Mouse (Mus musculus) liver, adult (tissue): Measurements from ENCODE around the gene Lypd1.

ENCODE experiments used
- GATA4 ChIP-seq: IDR thresholded peaks from 2 replicates; pipeline ENCODE4 v1.6.1; 2014; ENCODE audit warnings: mild to moderate bottlenecking, low read length; ENCODE audit not compliant: insufficient replicate concordance

Lypd1 gene

DNA sequence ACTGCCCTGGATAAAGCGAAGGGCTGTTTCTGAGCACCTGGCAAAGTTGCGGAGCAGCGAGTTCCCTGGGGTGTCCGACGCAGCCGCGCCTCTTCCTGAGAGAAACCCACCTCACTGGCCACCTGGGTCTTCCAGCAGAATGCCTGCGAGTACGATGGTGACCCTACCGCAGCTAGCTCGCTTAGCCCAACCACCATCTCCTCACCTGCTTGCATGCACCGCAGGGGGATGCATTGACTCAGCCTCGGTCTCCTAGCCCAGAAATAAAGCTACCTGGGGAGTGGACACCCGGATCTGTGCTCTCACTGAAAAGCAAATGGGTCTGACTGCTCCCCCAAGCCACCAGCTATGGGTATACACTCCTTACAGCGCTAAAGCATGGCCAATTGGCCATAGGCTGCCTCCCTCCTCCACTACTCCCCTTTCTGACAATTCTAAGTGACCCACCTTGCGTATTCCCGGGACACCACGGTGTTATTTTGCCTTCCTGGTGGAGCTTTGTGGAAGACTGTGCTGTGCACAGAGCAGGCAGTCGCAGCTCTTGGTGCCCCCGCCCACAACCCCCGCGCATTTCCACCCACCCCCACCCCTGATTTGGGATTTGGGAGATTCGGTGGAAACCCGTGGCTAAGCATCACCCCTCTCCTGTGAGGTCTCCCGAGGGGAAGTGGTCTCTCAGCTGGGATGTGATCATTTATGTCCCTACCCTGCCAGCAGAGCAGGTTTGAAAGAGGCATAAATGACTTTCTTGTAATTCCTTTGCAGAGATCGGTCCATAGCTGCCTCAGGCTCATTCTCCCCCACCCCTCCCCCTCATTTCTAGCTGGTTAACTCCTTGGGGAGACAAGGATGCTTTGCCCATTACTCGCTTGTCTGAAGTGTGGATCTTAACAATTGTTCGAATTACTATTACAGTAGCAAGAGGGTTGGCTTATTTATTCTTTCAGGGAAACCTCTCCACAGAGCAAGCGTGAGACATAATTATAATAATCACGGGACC is at the start of gene Lypd1:
Gene Lypd1 (minus strand): TSS at position 501 of the 1,000 bp plus-strand sequence.
- TF ChIP-seq GATA4: no peak

GRCm38 (mm10) chr1:125951026-125951425 is 38.1 kb upstream of the Lypd1 start:
- TF ChIP-seq GATA4: no peak

- no peak for TF ChIP-seq GATA4
Observed at GRCm38 (mm10) chr1:125949076-125949475, 36.2 kb upstream of the Lypd1 start.

GRCm38 (mm10) chr1:125945136-125945535 is 32.2 kb upstream of the Lypd1 start:
- no peak for TF ChIP-seq GATA4

DNA sequence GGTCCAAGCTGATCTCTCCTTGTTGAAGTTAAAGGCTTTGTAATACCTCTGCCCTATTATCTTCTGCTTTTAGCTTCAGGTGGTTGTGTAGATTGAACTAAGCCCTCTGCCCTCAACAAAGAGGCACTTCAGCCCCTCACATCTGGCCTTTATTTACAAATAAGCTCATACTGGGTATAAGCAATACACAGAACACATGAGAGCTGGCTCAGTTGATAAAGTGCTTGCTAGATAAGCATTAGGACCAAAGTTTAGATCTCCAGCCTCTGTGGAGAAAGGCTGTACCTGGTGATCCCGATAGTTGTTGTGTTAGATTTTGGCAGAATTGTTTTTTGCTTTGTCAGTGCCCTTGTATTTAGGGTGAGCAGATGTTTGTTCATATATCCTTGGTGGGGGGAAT is 30.4 kb upstream of the Lypd1 start:
- no peak for TF ChIP-seq GATA4

DNA sequence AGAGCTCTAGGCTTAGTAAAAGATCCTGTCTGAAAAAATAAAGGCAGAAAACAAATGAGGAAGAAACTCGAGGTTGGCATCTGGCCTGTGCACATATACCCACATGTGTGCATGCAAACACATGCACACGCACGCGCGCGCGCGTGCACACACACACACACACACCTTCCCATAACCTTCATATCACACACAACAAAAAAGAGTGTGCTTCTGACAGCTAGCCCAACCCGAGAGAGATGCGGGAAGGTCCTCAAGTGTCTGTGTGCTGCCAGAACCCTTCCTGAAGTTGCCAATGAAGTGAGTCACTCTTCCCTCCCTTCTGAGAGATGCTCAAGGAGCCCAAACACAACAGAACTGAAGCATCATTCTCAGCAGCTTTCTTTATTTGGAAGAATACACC is 12.6 kb upstream of the Lypd1 start:
- no peak for TF ChIP-seq GATA4

GRCm38 (mm10) chr1:125923062-125923461 is 10.2 kb upstream of the Lypd1 start:
- TF ChIP-seq GATA4: no peak

GRCm38 (mm10) chr1:125920696-125921095 is 7.8 kb upstream of the Lypd1 start:
- TF ChIP-seq GATA4: no peak

DNA sequence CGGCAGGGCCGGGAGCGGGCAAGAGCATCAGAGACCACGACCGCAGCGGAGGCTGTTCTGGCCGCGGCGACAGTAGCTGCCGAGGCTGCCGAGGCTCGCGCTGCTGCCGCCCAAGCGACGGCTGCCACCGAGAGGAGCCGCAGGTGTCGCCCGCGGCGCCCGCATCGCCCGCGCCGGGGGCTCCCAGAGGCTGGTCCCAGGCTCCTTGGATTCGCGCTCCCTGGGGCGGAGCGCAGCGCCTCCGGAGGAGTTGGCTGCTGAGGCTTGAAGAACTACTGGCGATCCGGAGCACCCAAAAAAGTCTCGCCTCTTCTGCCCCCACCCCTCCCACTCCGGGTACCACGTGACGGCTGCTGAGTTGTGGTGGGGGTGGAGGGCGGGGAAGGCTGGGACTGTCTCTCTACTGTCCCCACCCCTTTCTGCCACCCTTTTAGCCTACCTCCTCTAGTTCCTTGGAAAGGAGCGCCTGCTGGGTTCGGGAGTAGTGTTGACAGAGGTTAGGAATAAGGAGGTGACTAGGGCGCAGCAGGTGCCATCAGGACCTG is 928 bp downstream of the Lypd1 start:
- TF ChIP-seq GATA4: no peak

DNA sequence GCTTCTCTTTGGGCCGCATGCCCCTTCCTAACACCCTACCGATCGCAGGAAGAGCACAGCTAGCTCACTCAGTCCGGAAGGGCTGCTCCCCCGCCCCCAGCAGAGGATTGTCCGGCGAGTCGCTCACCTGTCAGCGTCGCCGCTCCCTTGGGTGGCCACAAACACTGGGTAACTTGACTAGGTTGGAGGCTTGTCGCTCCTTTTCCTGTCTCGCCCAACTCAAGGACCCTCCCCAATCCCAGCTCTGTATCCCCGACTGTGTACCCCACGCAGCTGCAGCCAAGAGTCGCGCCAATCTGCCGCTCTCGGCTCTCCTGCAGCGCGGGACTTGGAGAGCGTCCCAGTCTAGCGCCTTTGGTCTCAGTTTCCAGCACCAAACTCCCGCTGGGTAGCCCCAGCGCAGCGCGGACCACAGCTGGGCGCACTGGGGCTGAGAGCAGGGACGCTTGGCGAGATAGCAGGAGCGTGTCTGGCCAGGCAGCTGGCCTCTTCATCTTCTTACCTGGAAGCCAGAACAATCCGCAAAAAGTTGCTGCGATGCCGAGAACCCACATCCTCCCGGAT is 1.5 kb downstream of the Lypd1 start:
- TF ChIP-seq GATA4: no peak

DNA sequence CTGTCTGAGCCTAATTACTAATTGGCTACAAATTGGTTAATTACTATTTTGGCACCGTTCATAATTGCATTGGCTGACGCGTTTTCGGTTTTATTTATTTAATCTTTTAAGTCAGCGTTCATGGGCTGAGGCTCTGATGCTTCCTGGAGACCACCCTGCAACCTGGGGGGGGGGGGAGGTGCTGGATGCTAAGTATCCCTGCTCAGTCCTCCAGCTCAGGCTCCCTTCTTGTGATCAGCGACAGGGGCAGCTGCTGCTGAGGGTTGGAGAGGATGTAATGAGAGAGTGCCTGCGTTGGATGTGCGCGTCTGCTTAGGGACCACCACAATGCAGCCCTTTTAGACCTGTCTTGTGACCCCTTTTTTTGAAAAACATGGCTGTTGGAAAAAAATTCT is 2.0 kb downstream of the Lypd1 start:
- TF ChIP-seq GATA4: no peak

DNA sequence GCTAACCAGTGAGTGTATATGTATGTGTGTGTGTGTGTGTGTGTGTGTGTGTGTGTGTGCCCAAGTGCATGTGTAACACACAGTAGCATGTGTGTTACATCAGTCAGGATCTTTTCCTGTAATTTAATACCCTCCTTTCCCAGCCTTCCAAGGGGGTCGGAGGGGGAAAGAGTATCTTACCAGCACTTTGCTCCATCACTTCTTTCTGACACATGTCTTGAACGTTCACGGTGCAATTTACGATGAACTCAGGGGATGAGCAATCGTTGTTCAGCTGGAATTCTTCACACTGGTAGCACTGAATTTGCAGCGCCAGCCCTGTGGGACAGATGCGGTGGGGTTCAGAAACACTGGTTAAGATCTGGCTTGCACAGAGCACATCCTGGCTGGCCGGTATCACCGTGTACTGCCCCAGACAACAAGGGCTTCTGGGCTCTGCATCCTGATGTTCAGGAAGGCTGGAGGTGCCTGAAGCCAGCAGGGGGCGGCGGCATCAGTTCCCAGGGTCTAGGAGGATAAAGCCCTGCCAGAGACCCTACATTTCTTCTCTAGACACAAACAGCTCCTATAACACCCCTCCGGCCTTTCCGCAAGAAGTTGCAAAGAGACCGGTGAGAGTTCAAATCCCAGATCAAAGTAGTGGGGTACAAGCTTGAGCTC is 2.6 kb downstream of the Lypd1 start:
- no peak for TF ChIP-seq GATA4

DNA sequence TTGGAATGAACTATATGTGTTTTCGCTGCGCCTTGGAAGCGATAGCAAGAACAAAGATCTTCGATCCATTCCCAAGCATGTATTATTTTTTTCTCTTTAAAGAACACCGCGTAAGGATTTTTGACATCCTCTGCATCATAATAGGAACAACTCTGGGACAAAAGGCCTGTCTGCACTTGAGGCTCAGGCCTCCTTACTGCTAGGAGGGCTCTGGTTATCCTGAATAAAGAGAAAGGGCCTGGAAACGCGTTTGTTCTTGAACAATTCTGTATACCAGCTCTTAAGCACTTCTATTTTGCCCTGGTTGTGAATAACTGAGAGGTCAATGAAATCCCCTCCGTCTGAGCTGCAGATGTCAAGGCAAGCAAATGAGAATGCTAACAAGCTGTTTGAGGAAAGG is 19.7 kb downstream of the Lypd1 start:
- TF ChIP-seq GATA4: no peak

DNA sequence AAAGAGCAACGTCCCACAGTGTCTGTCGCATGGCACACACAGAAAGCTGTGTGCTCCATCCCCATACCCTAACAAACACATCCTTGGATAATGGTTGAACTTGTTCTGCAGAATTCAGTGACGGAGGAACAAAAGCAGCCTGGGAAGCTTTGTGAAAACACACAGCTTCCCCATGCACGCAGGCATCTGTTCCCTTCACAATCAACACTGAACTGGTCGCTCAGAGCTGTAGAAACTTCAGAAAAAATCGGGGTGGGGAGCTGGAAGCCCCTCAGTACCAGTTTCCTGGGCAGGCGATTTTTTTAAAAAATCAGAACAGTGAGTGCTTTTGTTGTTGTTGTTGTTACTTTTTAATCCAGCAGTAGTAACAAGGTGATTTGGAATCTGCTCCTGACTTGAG is 42.8 kb downstream of the Lypd1 start:
- no peak for TF ChIP-seq GATA4

GRCm38 (mm10) chr1:125858631-125859030 is 54.3 kb downstream of the Lypd1 start:
- TF ChIP-seq GATA4: no peak

GRCm38 (mm10) chr1:125854646-125855045 is 58.3 kb downstream of the Lypd1 start:
- TF ChIP-seq GATA4: no peak
